Mouse (Mus musculus) CH12.LX (cell line): ENCODE measurements around the gene Ly6g6c. TPM values are rescaled to one million over a fixed set of nuclear protein-coding genes. Genes with fewer than 3 reads are reported as not detected.

ENCODE experiments used
- DNase-seq: peaks from one replicate; pipeline ENCODE4 v3.0.0-alpha.2; 2013; ENCODE audit errors: extremely low read depth
- H3K27ac ChIP-seq: 2 replicates; pipeline ENCODE4 v1.5.1; 2012; ENCODE audit warnings: low read depth, mild to moderate bottlenecking, control low read depth, moderate library complexity; ENCODE audit not compliant: insufficient read depth
- H3K27me3 ChIP-seq: replicated peaks from 2 replicates; pipeline ENCODE3; 2012; ENCODE audit warnings: inconsistent platforms
- H3K36me3 ChIP-seq, 2 experiments: replicated peaks in 1 of 2; 2 replicates each; pipeline versions ENCODE3 to v1.6.1; 2012; ENCODE audit warnings: inconsistent platforms in 1 of 2, low read length in 1 of 2, mild to moderate bottlenecking in 1 of 2, mixed read lengths in 1 of 2, moderate library complexity in 1 of 2; ENCODE audit not compliant: control insufficient read depth in 1 of 2, insufficient read depth in 1 of 2
- H3K4me1 ChIP-seq, 2 experiments: 2 replicates each; pipeline ENCODE4 v1.6.1; 2012; ENCODE audit warnings: inconsistent platforms in 1 of 2, moderate library complexity in 1 of 2; ENCODE audit not compliant: insufficient read depth in 2 of 2, control insufficient read depth in 1 of 2
- H3K4me2 ChIP-seq: 2 replicates; pipeline ENCODE4 v1.6.1; 2012; ENCODE audit warnings: low read depth, mild to moderate bottlenecking, control low read depth; ENCODE audit not compliant: poor library complexity, insufficient read depth, severe bottlenecking
- H3K4me3 ChIP-seq, 3 experiments: fragments of 150-350 bp in 1 of 3; sonication (generic) in 1 of 3; replicated peaks in 1 of 3; 2 replicates each; pipeline versions ENCODE3 to v1.5.1; 2011 to 2012; ENCODE audit warnings: low read depth in 2 of 3, low read length in 2 of 3, mild to moderate bottlenecking in 2 of 3, moderate library complexity in 2 of 3, control low read depth in 1 of 3, improper control_type of control experiment in 1 of 3, inconsistent platforms in 1 of 3, mixed read lengths in 1 of 3; ENCODE audit not compliant: poor library complexity in 1 of 3
- H3K79me2 ChIP-seq: replicated peaks from 2 replicates; pipeline ENCODE4 v1.6.1; 2012; ENCODE audit warnings: mild to moderate bottlenecking, moderate library complexity; ENCODE audit not compliant: control insufficient read depth, poor library complexity, insufficient read depth, severe bottlenecking; ENCODE audit errors: extremely low read depth
- H3K9ac ChIP-seq: 2 replicates; pipeline ENCODE4 v1.6.1; 2012; ENCODE audit warnings: low read depth, mild to moderate bottlenecking, control low read depth, moderate library complexity; ENCODE audit not compliant: insufficient read depth
- H3K9me3 ChIP-seq: replicated peaks from 2 replicates; pipeline ENCODE3; 2012; ENCODE audit warnings: low read length, inconsistent platforms, mixed read lengths
- BHLHE40 ChIP-seq: IDR thresholded peaks from 2 replicates; pipeline ENCODE4 v1.6.1; 2011; ENCODE audit warnings: mild to moderate bottlenecking, low read depth, low read length, improper control_type of control experiment
- CHD1 ChIP-seq: IDR thresholded peaks from 2 replicates; pipeline ENCODE4 v1.6.1; 2012; ENCODE audit warnings: low read depth, low read length, improper control_type of control experiment, inconsistent platforms
- CHD2 ChIP-seq: IDR thresholded peaks from 2 replicates; pipeline ENCODE4 v1.6.1; 2011; ENCODE audit warnings: low read length, improper control_type of control experiment
- CTCF ChIP-seq, 2 experiments: IDR thresholded peaks in 1 of 2; conservative IDR thresholded peaks in 1 of 2; 2 replicates each; pipeline ENCODE4 v1.5.1; 2011 to 2012; ENCODE audit warnings: low read depth in 2 of 2, low read length in 2 of 2, improper control_type of control experiment in 1 of 2, inconsistent platforms in 1 of 2, mild to moderate bottlenecking in 1 of 2, moderate library complexity in 1 of 2
- E2F4 ChIP-seq: IDR thresholded peaks from 2 replicates; pipeline ENCODE4 v1.6.1; 2011; ENCODE audit warnings: low read depth, low read length, improper control_type of control experiment; ENCODE audit not compliant: insufficient replicate concordance
- ELF1 ChIP-seq: IDR thresholded peaks from 2 replicates; pipeline ENCODE4 v1.6.1; 2014; ENCODE audit warnings: low read depth, mild to moderate bottlenecking, inconsistent platforms, low read length, improper control_type of control experiment
- EP300 ChIP-seq: IDR thresholded peaks from 2 replicates; pipeline ENCODE4 v1.6.1; 2011; ENCODE audit warnings: low read length, improper control_type of control experiment
- ETS1 ChIP-seq: conservative IDR thresholded peaks from 2 replicates; pipeline ENCODE4 v1.6.1; 2012; ENCODE audit warnings: low read depth, mild to moderate bottlenecking, inconsistent platforms, low read length, improper control_type of control experiment, moderate library complexity
- GABPA ChIP-seq: IDR thresholded peaks from 2 replicates; pipeline ENCODE4 v1.6.1; 2012; ENCODE audit warnings: low read depth, low read length, improper control_type of control experiment, inconsistent platforms; ENCODE audit not compliant: insufficient replicate concordance
- HCFC1 ChIP-seq: IDR thresholded peaks from 2 replicates; pipeline ENCODE4 v1.6.1; 2012; ENCODE audit warnings: low read depth, mild to moderate bottlenecking, inconsistent platforms, low read length, improper control_type of control experiment
- IRF4 ChIP-seq: IDR thresholded peaks from 2 replicates; pipeline ENCODE4 v1.6.1; 2014; ENCODE audit warnings: low read depth, mild to moderate bottlenecking, inconsistent platforms, low read length, improper control_type of control experiment
- JUN ChIP-seq: IDR thresholded peaks from 2 replicates; pipeline ENCODE4 v1.6.1; 2011; ENCODE audit warnings: low read depth, mild to moderate bottlenecking, low read length, improper control_type of control experiment, moderate library complexity; ENCODE audit not compliant: insufficient read depth
- JUND ChIP-seq: conservative IDR thresholded peaks from 2 replicates; pipeline ENCODE4 v1.6.1; 2011; ENCODE audit warnings: low read depth, low read length, improper control_type of control experiment
- KAT2A ChIP-seq: IDR thresholded peaks from 2 replicates; pipeline ENCODE4 v1.6.1; 2012; ENCODE audit warnings: low read length, improper control_type of control experiment, inconsistent platforms; ENCODE audit not compliant: insufficient replicate concordance
- MAFK ChIP-seq: IDR thresholded peaks from 2 replicates; pipeline ENCODE4 v1.6.1; 2011; ENCODE audit warnings: low read length, improper control_type of control experiment; ENCODE audit not compliant: insufficient replicate concordance
- MAX ChIP-seq: IDR thresholded peaks from 2 replicates; pipeline ENCODE4 v1.6.1; 2011; ENCODE audit warnings: low read length, improper control_type of control experiment
- MAZ ChIP-seq: IDR thresholded peaks from 2 replicates; pipeline ENCODE4 v1.6.1; 2012; ENCODE audit warnings: low read depth, mild to moderate bottlenecking, inconsistent platforms, low read length, improper control_type of control experiment, moderate library complexity
- MEF2A ChIP-seq: IDR thresholded peaks from 2 replicates; pipeline ENCODE4 v1.6.1; 2014; ENCODE audit warnings: low read depth, mild to moderate bottlenecking, inconsistent platforms, low read length, improper control_type of control experiment, borderline replicate concordance
- MXI1 ChIP-seq: IDR thresholded peaks from 2 replicates; pipeline ENCODE4 v1.6.1; 2011; ENCODE audit warnings: mild to moderate bottlenecking, low read depth, low read length, improper control_type of control experiment
- MYC ChIP-seq: IDR thresholded peaks from 2 replicates; pipeline ENCODE4 v1.6.1; 2011; ENCODE audit warnings: low read depth, mild to moderate bottlenecking, improper control_type of control experiment, low read length
- NELFE ChIP-seq: IDR thresholded peaks from 2 replicates; pipeline ENCODE4 v1.6.1; 2011; ENCODE audit warnings: low read depth, low read length, improper control_type of control experiment
- NRF1 ChIP-seq: IDR thresholded peaks from 2 replicates; pipeline ENCODE4 v1.6.1; 2014; ENCODE audit warnings: low read depth, mild to moderate bottlenecking, inconsistent platforms, low read length, improper control_type of control experiment, moderate library complexity
- PAX5 ChIP-seq: IDR thresholded peaks from 2 replicates; pipeline ENCODE4 v1.6.1; 2012; ENCODE audit warnings: low read length, inconsistent platforms, mixed read lengths
- POLR2A ChIP-seq: IDR thresholded peaks from 2 replicates; pipeline ENCODE4 v1.6.1; 2011; ENCODE audit warnings: low read depth, mild to moderate bottlenecking, improper control_type of control experiment, low read length
- POLR2AphosphoS2 ChIP-seq: IDR thresholded peaks from 2 replicates; pipeline ENCODE4 v1.6.1; 2011; ENCODE audit warnings: low read depth, low read length, improper control_type of control experiment
- RAD21 ChIP-seq: IDR thresholded peaks from 2 replicates; pipeline ENCODE4 v1.6.1; 2011; ENCODE audit warnings: low read depth, mild to moderate bottlenecking, low read length, improper control_type of control experiment, moderate library complexity
- RCOR1 ChIP-seq: conservative IDR thresholded peaks from 2 replicates; pipeline ENCODE4 v1.6.1; 2012; ENCODE audit warnings: low read depth, mild to moderate bottlenecking, inconsistent platforms, low read length, improper control_type of control experiment
- SIN3A ChIP-seq: IDR thresholded peaks from 2 replicates; pipeline ENCODE4 v1.6.1; 2012; ENCODE audit warnings: low read length, improper control_type of control experiment, inconsistent platforms
- SMC3 ChIP-seq: IDR thresholded peaks from 2 replicates; pipeline ENCODE4 v1.6.1; 2011; ENCODE audit warnings: low read depth, low read length, improper control_type of control experiment
- TBP ChIP-seq: conservative IDR thresholded peaks from 2 replicates; pipeline ENCODE4 v1.6.1; 2011; ENCODE audit warnings: low read depth, low read length, improper control_type of control experiment
- TCF12 ChIP-seq: IDR thresholded peaks from 2 replicates; pipeline ENCODE4 v1.6.1; 2014; ENCODE audit warnings: low read depth, mild to moderate bottlenecking, inconsistent platforms, low read length, improper control_type of control experiment
- UBTF ChIP-seq: IDR thresholded peaks from 2 replicates; pipeline ENCODE4 v1.6.1; 2012; ENCODE audit warnings: low read depth, mild to moderate bottlenecking, inconsistent platforms, low read length, improper control_type of control experiment, moderate library complexity
- USF1 ChIP-seq: IDR thresholded peaks from 2 replicates; pipeline ENCODE4 v1.6.1; 2014; ENCODE audit warnings: low read depth, mild to moderate bottlenecking, inconsistent platforms, low read length, improper control_type of control experiment
- USF2 ChIP-seq: conservative IDR thresholded peaks from 2 replicates; pipeline ENCODE4 v1.6.1; 2011; ENCODE audit warnings: low read depth, low read length, improper control_type of control experiment
- ZC3H11A ChIP-seq: IDR thresholded peaks from 2 replicates; pipeline ENCODE4 v1.6.1; 2012; ENCODE audit warnings: low read depth, mild to moderate bottlenecking, inconsistent platforms, low read length, improper control_type of control experiment
- ZKSCAN1 ChIP-seq: IDR thresholded peaks from 2 replicates; pipeline ENCODE4 v1.6.1; 2012; ENCODE audit warnings: low read depth, inconsistent platforms, low read length, improper control_type of control experiment, borderline replicate concordance
- ZMIZ1 ChIP-seq: IDR thresholded peaks from 2 replicates; pipeline ENCODE4 v1.6.1; 2012; ENCODE audit warnings: low read depth, mild to moderate bottlenecking, inconsistent platforms, low read length, improper control_type of control experiment
- ZNF384 ChIP-seq: IDR thresholded peaks from 2 replicates; pipeline ENCODE4 v1.6.1; 2012; ENCODE audit warnings: low read depth, low read length, improper control_type of control experiment, inconsistent platforms
- dilution Hi-C: fragments of 300-500 bp; cut with MboI; formaldehyde crosslinking; loops from 2 replicates; pipeline ENCODE4 v1.14.3; 2020; ENCODE audit warnings: low sequenced_read_pairs; ENCODE audit not compliant: extremely low pct_unique_long_range_greater_than_20kb, extremely low pct_ligation_motif_present
- in situ Hi-C: fragments of 300-500 bp; cut with MboI; formaldehyde crosslinking; loops from 3 replicates; pipeline ENCODE4 v1.14.3; 2019; ENCODE audit warnings: low sequenced_read_pairs, low pct_ligation_motif_present, low pct_unique_long_range_greater_than_20kb, mixed read lengths
- polyA plus RNA-seq: library from polyadenylated mRNA; unstranded; fragments of >175 nt; gene quantifications from 2 replicates; pipeline ENCODE4 v1.2.1, GENCODE M21; 2012; ENCODE audit warnings: low read depth; ENCODE audit not compliant: insufficient read length
- total RNA-seq, 2 experiments: library from RNA; depleted of rRNA; stranded (reverse); fragments of 300-350 nt in 1 of 2; fragments of >200 nt in 1 of 2; gene quantifications; 2 replicates each; pipeline ENCODE4 v1.2.3; 2012 to 2014

Ly6g6c gene
- total and polyA plus RNA-seq, 3 experiments = 0.30 TPM; not detected in 2

DNA sequence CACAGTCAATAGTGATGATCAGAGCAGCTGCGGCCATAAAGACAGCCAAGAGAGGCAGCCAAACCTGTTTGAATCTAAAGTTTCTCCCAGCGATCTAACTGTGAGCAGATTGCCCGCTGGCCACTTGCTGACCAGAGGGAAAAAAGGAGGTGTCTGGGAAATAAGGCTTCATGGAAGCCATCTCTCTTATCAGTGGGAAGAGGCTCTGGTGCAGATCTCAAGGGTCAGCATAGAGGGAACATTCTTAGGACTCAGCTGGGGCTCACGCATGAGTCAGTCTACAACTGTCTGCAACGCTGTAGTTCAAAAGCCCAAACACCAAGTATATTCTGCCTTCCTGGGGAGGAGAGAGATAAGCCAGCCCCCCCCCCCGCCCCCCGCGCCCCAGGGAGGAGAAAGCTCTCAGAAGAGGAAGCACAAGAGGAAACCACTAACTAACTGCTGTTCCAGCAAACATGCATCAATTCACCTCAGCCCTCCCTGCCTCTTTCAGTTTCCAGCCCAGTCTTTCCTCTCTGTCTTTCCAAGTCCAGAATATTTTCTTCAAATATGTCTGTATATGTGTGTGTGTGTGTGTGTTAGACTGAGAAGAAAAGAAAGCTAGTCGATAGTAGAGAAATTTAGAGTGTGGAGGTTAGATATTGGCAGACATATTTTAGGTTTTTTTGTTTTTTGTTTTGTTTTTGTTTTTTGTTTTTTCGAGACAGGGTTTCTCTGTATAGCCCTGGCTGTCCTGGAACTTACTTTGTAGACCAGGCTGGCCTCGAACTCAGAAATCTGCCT lies 16.8 kb upstream of the Ly6g6c start:
- peak; percentile 81 for DNase-seq
- H3K9me3 ChIP-seq = no peaks in the 10 kb centered on the region
- peak overlapping the region; percentile 97 for H3K4me2 ChIP-seq
- peak overlapping the region; percentile 42 to 48 (median 48) for H3K4me3 ChIP-seq
- peaks cover 20% of the 10 kb centered on the region for H3K79me2 ChIP-seq
- no peak for TF ChIP-seq CHD1
- TF ChIP-seq MXI1 = no peak; the same call in 1 of the 2 replicates
- TF ChIP-seq IRF4 = peak; percentile 49; the same call in 1 of the 2 replicates
- TF ChIP-seq MAFK = peak; percentile 64; the same call in 1 of the 2 replicates
- no peak for TF ChIP-seq USF1
- no peak for TF ChIP-seq MYC
- no peak for TF ChIP-seq PAX5
- no peak for TF ChIP-seq JUND
- TF ChIP-seq POLR2A = no peak
- no peak for TF ChIP-seq CHD2
- no peak for TF ChIP-seq JUN
- no peak for TF ChIP-seq NRF1
- TF ChIP-seq POLR2AphosphoS2 = no peak
- no peak for TF ChIP-seq ZMIZ1
- TF ChIP-seq ETS1 = peak; percentile 62
- TF ChIP-seq RCOR1 = no peak
- 0 out of 2 replicates have a peak, but pooled peaks have one; percentile 18 for TF ChIP-seq TCF12
- TF ChIP-seq MAZ = peak; percentile 76; the same call in 1 of the 2 replicates
- TF ChIP-seq ELF1 = peak; percentile 28; the same call in 1 of the 2 replicates
- TF ChIP-seq UBTF = no peak
- no peak for TF ChIP-seq MAX
- no peak for TF ChIP-seq USF2
- TF ChIP-seq RAD21 = no peak
- peak; percentile 71 for TF ChIP-seq EP300
- TF ChIP-seq KAT2A = no peak
- no peak for TF ChIP-seq MEF2A
- no peak for TF ChIP-seq GABPA
- TF ChIP-seq ZC3H11A = no peak
- no peak for TF ChIP-seq NELFE
- no peak for TF ChIP-seq CTCF (conservative IDR thresholded peaks at IDR 0.05 in 1 of 2, IDR thresholded peaks at IDR 0.05 in 1 of 2; ENCODE audit: low read depth in 2 of 2, low read length in 2 of 2)
- no peak for TF ChIP-seq TBP
- TF ChIP-seq E2F4 = no peak
- no peak for TF ChIP-seq BHLHE40
- TF ChIP-seq SMC3 = no peak
- peak; percentile 65; the same call in 1 of the 2 replicates for TF ChIP-seq SIN3A
- TF ChIP-seq ZKSCAN1 = no peak
- no peak for TF ChIP-seq ZNF384
- TF ChIP-seq HCFC1 = no peak
- H3K36me3 ChIP-seq = peaks cover 10 to 15% of the 10 kb centered on the region in 2 experiments
- in situ Hi-C loops (no loop called here), dilution Hi-C loops (no loop called here)
- H3K27me3 ChIP-seq = no peaks in the 10 kb centered on the region
- peaks cover 6 to 50% of the 10 kb centered on the region in 2 experiments for H3K4me1 ChIP-seq
- peak overlapping the region; percentile 54 for H3K9ac ChIP-seq
- peak overlapping the region; percentile 84 for H3K27ac ChIP-seq
